Mouse (Mus musculus) heart, embryonic 11.5 days (tissue): ENCODE results near the gene Rxfp3. TPM values are rescaled to one million over a fixed set of nuclear protein-coding genes. Genes with fewer than 3 reads are reported as not detected.

Experiments
- ATAC-seq: fragments of 200-750 bp; cut with Nextera tagmentation; replicated peaks from 2 replicates; pipeline ENCODE4 v1.8.0; 2017; ENCODE audit warnings: moderate library complexity; ENCODE audit not compliant: insufficient number of reproducible peaks, low FRiP score, low TSS enrichment
- H3K27ac ChIP-seq: fragments of 300-500 bp; sonication (generic); 2 replicates; pipeline ENCODE4 v1.5.1; 2014; ENCODE audit warnings: mild to moderate bottlenecking, low read depth, low read length
- H3K27me3 ChIP-seq: fragments of 300-500 bp; sonication (generic); 2 replicates; pipeline ENCODE4 v1.6.1; 2014; ENCODE audit warnings: mild to moderate bottlenecking, low read length, mixed read lengths; ENCODE audit not compliant: control insufficient read depth, insufficient read depth
- H3K36me3 ChIP-seq: fragments of 300-500 bp; sonication (generic); 2 replicates; pipeline ENCODE4 v1.6.1; 2014; ENCODE audit warnings: mild to moderate bottlenecking, low read length, moderate library complexity, mixed read lengths; ENCODE audit not compliant: control insufficient read depth, insufficient read depth
- H3K4me1 ChIP-seq: fragments of 300-500 bp; sonication (generic); 2 replicates; pipeline ENCODE4 v1.6.1; 2014; ENCODE audit warnings: low read length; ENCODE audit not compliant: control insufficient read depth, insufficient read depth
- H3K4me2 ChIP-seq: fragments of 300-500 bp; sonication (generic); 2 replicates; pipeline ENCODE4 v1.6.1; 2014; ENCODE audit warnings: mild to moderate bottlenecking, moderate library complexity
- H3K4me3 ChIP-seq: fragments of 300-500 bp; sonication (generic); 2 replicates; pipeline ENCODE4 v1.5.1; 2014; ENCODE audit warnings: low read depth, low read length
- H3K9ac ChIP-seq: fragments of 300-500 bp; sonication (generic); 2 replicates; pipeline ENCODE4 v1.6.1; 2014; ENCODE audit warnings: mild to moderate bottlenecking, low read depth, low read length, moderate library complexity
- H3K9me3 ChIP-seq: fragments of 300-500 bp; sonication (generic); replicated peaks from 2 replicates; pipeline ENCODE4 v1.6.1; 2016; ENCODE audit warnings: low read length; ENCODE audit not compliant: control insufficient read depth
- WGBS: fragments of 180-500 bp; shearing (Covaris S2); extraction: QIAGEN DNeasy Blood & Tissue Kit; methylation state at CpG from one replicate; pipeline ENCODE4 v1.1.7; 2014; ENCODE audit not compliant: insufficient replicate concordance; 5-methylcytosine and 5-hydroxymethylcytosine counted together
- polyA plus RNA-seq: library from polyadenylated mRNA; unstranded; fragments of >200 nt; fragmentation: Nextera tagmentation; extraction: Ambion mirVana; gene quantifications from 2 replicates; pipeline ENCODE4 v1.2.1, GENCODE M21; 2014

The Rxfp3 gene
- polyA plus RNA-seq, 1 experiment from 2014 or later, result not detected

- Histone ChIP-seq H3K4me2 (no peak overlapping the region), H3K9ac (no peak overlapping the region), H3K27me3 (no peaks in the 10 kb centered on the region), H3K27ac (no peak overlapping the region), H3K4me3 (no peak overlapping the region), H3K36me3 (no peaks in the 10 kb centered on the region), H3K9me3 (no peaks in the 10 kb centered on the region), H3K4me1 (no peaks in the 10 kb centered on the region)
- 72% methylated on average over 6 of the region's 6 CpGs for WGBS
- no peak for ATAC-seq
Observed at GRCm38 (mm10) chr15:10985756-10986155, 52.0 kb downstream of the Rxfp3 start.

Other genes with a start within 250 kb of the Rxfp3 start
- 0.19 and 0.66 TPM in 2 replicates for gene C1qtnf3, start 85.7 kb downstream of the Rxfp3 start, polyA plus RNA-seq
- gene Amacr, start 56.2 kb downstream of the Rxfp3 start, polyA plus RNA-seq, result 16.7 and 16.9 TPM in 2 replicates
- 0.04 TPM in 1 of 2 replicates, not detected in the other for gene Slc45a2, start 37.3 kb downstream of the Rxfp3 start, polyA plus RNA-seq
- 1.4 and 1.5 TPM in 2 replicates for gene Adamts12, start 26.8 kb upstream of the Rxfp3 start, polyA plus RNA-seq